Mouse (Mus musculus) intestine, embryonic 16.5 days (tissue): ENCODE measurements around the gene Olfr49. TPM values are rescaled to one million over a fixed set of nuclear protein-coding genes. Genes with fewer than 3 reads are reported as not detected.
"Not testable (repeated sequence)": the region's sequence is repeated elsewhere in the genome, so short reads cannot be mapped to it uniquely, and the experiment has no call there.

Experiments used
- ATAC-seq: fragments of 200-750 bp; cut with Nextera tagmentation; 2 replicates; pipeline ENCODE4 v1.8.0; 2017; ENCODE audit warnings: moderate TSS enrichment, moderate library complexity
- H3K27ac ChIP-seq: fragments of 300-500 bp; sonication (generic); 2 replicates; pipeline ENCODE4 v1.5.1; 2014; ENCODE audit warnings: mild to moderate bottlenecking, low read length
- H3K27me3 ChIP-seq: fragments of 300-500 bp; sonication (generic); replicated peaks from 2 replicates; pipeline ENCODE4 v1.6.1; 2014; ENCODE audit warnings: low read length, control low read depth, mixed read lengths; ENCODE audit not compliant: control insufficient read depth, insufficient read depth
- H3K36me3 ChIP-seq: fragments of 300-500 bp; sonication (generic); 2 replicates; pipeline ENCODE4 v1.6.1; 2014; ENCODE audit warnings: low read length, control low read depth; ENCODE audit not compliant: control insufficient read depth, insufficient read depth
- H3K4me1 ChIP-seq: fragments of 300-500 bp; sonication (generic); 2 replicates; pipeline ENCODE4 v1.6.1; 2014; ENCODE audit warnings: low read length, control low read depth, mixed read lengths; ENCODE audit not compliant: control insufficient read depth, insufficient read depth
- H3K4me2 ChIP-seq: fragments of 300-500 bp; sonication (generic); 2 replicates; pipeline ENCODE4 v1.6.1; 2014; ENCODE audit warnings: low read depth, low read length, control low read depth
- H3K4me3 ChIP-seq: fragments of 300-500 bp; sonication (generic); 2 replicates; pipeline ENCODE4 v1.5.1; 2014; ENCODE audit warnings: mild to moderate bottlenecking, low read length
- H3K9ac ChIP-seq: fragments of 300-500 bp; sonication (generic); 2 replicates; pipeline ENCODE4 v1.6.1; 2014; ENCODE audit warnings: low read depth, low read length
- H3K9me3 ChIP-seq: fragments of 300-500 bp; sonication (generic); 2 replicates; pipeline ENCODE4 v1.6.1; 2016; ENCODE audit warnings: low read length, control low read depth; ENCODE audit not compliant: control insufficient read depth
- WGBS: fragments of 180-500 bp; shearing (Covaris S2); extraction: QIAGEN DNeasy Blood & Tissue Kit; methylation state at CpG from one replicate; pipeline ENCODE4 v1.1.7; 2014; 5-methylcytosine and 5-hydroxymethylcytosine counted together
- polyA plus RNA-seq: library from polyadenylated mRNA; unstranded; fragments of >200 nt; fragmentation: Nextera tagmentation; extraction: Ambion mirVana; gene quantifications from 2 replicates; pipeline ENCODE4 v1.2.1, GENCODE M21; 2015

The Olfr49 gene
- polyA plus RNA-seq, 1 experiment from 2014 or later, result not detected

GRCm38 (mm10) chr14:54234231-54235040, 50.3 kb downstream of the Olfr49 start:
- peak overlapping the region; percentile 39; the same call in 1 of the 2 replicates for H3K9ac ChIP-seq
- no peaks in the 10 kb centered on the region for H3K27me3 ChIP-seq
- H3K9me3 ChIP-seq, result no peaks in the 10 kb centered on the region
- peaks cover 2% of the 10 kb centered on the region; the same call in 1 of the 2 replicates for H3K36me3 ChIP-seq
- H3K4me1 ChIP-seq, result peaks cover 28% of the 10 kb centered on the region
- H3K27ac ChIP-seq, result peak overlapping the region; percentile 93
- no peak for ATAC-seq
- H3K4me3 ChIP-seq, result no peak overlapping the region
- H3K4me2 ChIP-seq, result no peak overlapping the region
- WGBS, result 75% methylated on average over 20 of the region's 20 CpGs

- 48% methylated on average over 16 of the region's 16 CpGs for WGBS
- Histone ChIP-seq H3K4me1 (peaks cover 32% of the 10 kb centered on the region), H3K9ac (peak overlapping the region; percentile 39), H3K4me2 (peak overlapping the region; percentile 44; the same call in 1 of the 2 replicates), H3K27ac (peak overlapping the region; percentile 93), H3K4me3 (no peak overlapping the region), H3K9me3 (no peaks in the 10 kb centered on the region), H3K36me3 (peaks cover 2% of the 10 kb centered on the region; the same call in 1 of the 2 replicates), H3K27me3 (no peaks in the 10 kb centered on the region)
- ATAC-seq, result no peak; the same call in 1 of the 2 replicates
These were observed 51.1 kb downstream of the Olfr49 start for GRCm38 (mm10) chr14:54233559-54234143.

- ATAC-seq, result peak; percentile 64
- peak overlapping the region; percentile 39 for H3K9ac ChIP-seq
- 0 out of 2 replicates have a peak overlapping the region, but pooled peaks have one; percentile 7 for H3K4me3 ChIP-seq
- H3K9me3 ChIP-seq, result no peaks in the 10 kb centered on the region
- peak overlapping the region; percentile 93 for H3K27ac ChIP-seq
- no peaks in the 10 kb centered on the region for H3K36me3 ChIP-seq
- 13% methylated on average over 9 of the region's 9 CpGs for WGBS
- H3K4me1 ChIP-seq, result peaks cover 38% of the 10 kb centered on the region
- peak overlapping the region; percentile 44 for H3K4me2 ChIP-seq
- H3K27me3 ChIP-seq, result no peaks in the 10 kb centered on the region
These were observed 51.8 kb downstream of the Olfr49 start for GRCm38 (mm10) chr14:54232811-54233558.

GRCm38 (mm10) chr14:54232143-54232542, 52.6 kb downstream of the Olfr49 start:
- H3K27ac ChIP-seq, result peak overlapping the region; percentile 69

GRCm38 (mm10) chr14:54231176-54231956, 53.4 kb downstream of the Olfr49 start:
- Histone ChIP-seq H3K9ac (peak overlapping the region; percentile 48), H3K4me2 (peak overlapping the region; percentile 19; the same call in 1 of the 2 replicates), H3K27ac (peak overlapping the region; percentile 69), H3K36me3 (no peaks in the 10 kb centered on the region), H3K9me3 (no peaks in the 10 kb centered on the region), H3K4me3 (no peak overlapping the region), H3K27me3 (no peaks in the 10 kb centered on the region), H3K4me1 (peaks cover 46% of the 10 kb centered on the region)
- WGBS, result 63% methylated on average over 21 of the region's 21 CpGs
- ATAC-seq, result 0 out of 2 replicates have a peak, but pooled peaks have one; percentile 3

More at GRCm38 (mm10) chr14:54232143-54232542, 52.6 kb downstream of the Olfr49 start:
- H3K9me3 ChIP-seq, result no peaks in the 10 kb centered on the region
- peak; percentile 76 for ATAC-seq
- H3K36me3 ChIP-seq, result no peaks in the 10 kb centered on the region
- H3K4me3 ChIP-seq, result no peak overlapping the region
- H3K9ac ChIP-seq, result 0 out of 2 replicates have a peak overlapping the region, but pooled peaks have one; percentile 9
- H3K4me1 ChIP-seq, result peaks cover 43% of the 10 kb centered on the region
- no peak overlapping the region for H3K4me2 ChIP-seq
- 39% methylated on average over 9 of the region's 9 CpGs for WGBS
- H3K27me3 ChIP-seq, result no peaks in the 10 kb centered on the region

GRCm38 (mm10) chr14:54230638-54231150, 54.0 kb downstream of the Olfr49 start:
- no peak for ATAC-seq
- 0 out of 2 replicates have a peak overlapping the region, but pooled peaks have one; percentile 49 for H3K27ac ChIP-seq
- peaks cover 46% of the 10 kb centered on the region for H3K4me1 ChIP-seq
- H3K4me3 ChIP-seq, result no peak overlapping the region
- H3K9me3 ChIP-seq, result no peaks in the 10 kb centered on the region
- no peaks in the 10 kb centered on the region for H3K27me3 ChIP-seq
- H3K9ac ChIP-seq, result no peak overlapping the region
- H3K4me2 ChIP-seq, result peak overlapping the region; percentile 19; the same call in 1 of the 2 replicates
- WGBS, result 70% methylated on average over 14 of the region's 14 CpGs
- no peaks in the 10 kb centered on the region for H3K36me3 ChIP-seq

GRCm38 (mm10) chr14:54229849-54230248, 54.9 kb downstream of the Olfr49 start:
- H3K27ac ChIP-seq, H3K36me3 ChIP-seq, H3K9me3 ChIP-seq, H3K4me2 ChIP-seq, ATAC-seq, H3K27me3 ChIP-seq, H3K4me3 ChIP-seq, H3K9ac ChIP-seq: not testable (repeated sequence)
- WGBS, result 85% methylated on average over 3 of the region's 4 CpGs
- peaks cover 50% of the 10 kb centered on the region for H3K4me1 ChIP-seq

- H3K9ac ChIP-seq, result peak overlapping the region; percentile 12; the same call in 1 of the 2 replicates
- H3K36me3 ChIP-seq, result no peaks in the 10 kb centered on the region
- H3K4me3 ChIP-seq, result no peak overlapping the region
- peaks cover 50% of the 10 kb centered on the region for H3K4me1 ChIP-seq
- H3K27ac ChIP-seq, result no peak overlapping the region
- H3K4me2 ChIP-seq, result no peak overlapping the region
- 27% methylated on average over 25 of the region's 25 CpGs for WGBS
- H3K9me3 ChIP-seq, result no peaks in the 10 kb centered on the region
- no peak for ATAC-seq
- no peaks in the 10 kb centered on the region for H3K27me3 ChIP-seq
These were observed 55.6 kb downstream of the Olfr49 start for GRCm38 (mm10) chr14:54228933-54229713.
